ENCODE assay signal across 14 mouse cellular contexts in the genomic region with DNA sequence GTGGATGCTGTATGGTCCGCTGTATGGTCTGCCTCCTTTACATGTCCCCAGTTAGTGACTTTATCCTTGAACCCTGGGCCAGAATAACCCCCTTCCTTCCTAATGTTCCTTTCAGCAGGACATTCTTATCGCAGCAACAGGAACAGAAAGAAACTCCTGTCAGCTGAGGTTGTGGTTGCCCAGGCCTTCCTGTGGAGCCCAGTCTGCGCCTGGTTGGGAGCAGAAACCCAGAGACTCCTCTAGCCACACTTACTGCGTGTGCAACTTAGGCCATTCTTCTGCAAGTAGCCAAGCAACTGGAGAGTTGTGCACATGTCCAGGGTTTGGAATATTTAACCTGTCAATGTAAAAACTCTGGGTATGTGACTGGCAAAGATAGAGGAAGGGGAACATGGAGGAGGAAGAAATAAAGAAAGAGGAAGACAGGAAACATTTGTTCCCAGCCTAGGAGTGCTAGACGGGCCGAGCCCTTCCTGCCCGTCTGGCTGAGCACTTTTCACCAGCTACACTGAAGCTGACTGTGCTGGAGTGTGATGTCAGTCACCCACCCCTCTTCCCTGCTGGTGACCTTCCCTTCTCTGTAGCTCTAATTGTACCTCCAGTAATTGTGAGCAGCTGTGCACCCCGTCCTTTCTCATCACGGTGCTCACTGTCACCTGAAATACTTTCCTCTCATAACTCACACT.
A peak's percentile ranks its signal among the peaks of the same experiment; 100 is the strongest.
DNase-seq lines count a peak whose midpoint lies in the region; ATAC-seq and TF ChIP-seq lines count a peak whose summit lies in the region.
"Had no signal": no experiment of that assay in that cellular context is flagged by ENCODE, and none has a peak within 500 bp of the region (broad histone marks: within the 10 kb centered on the region; RNA-seq: fewer than 3 reads in every experiment).

No protein-coding gene starts in this region.

- no peak for ATAC-seq in hindbrain, postnatal 0 days
- peak; percentile 17; the same call in 1 of the 2 replicates for ATAC-seq in hindbrain, embryonic 14.5 days (ENCODE audit: low FRiP score)

- H3K27me3 ChIP-seq in hindbrain, embryonic 10.5 days (ENCODE audit: insufficient read depth, poor library complexity, severe bottlenecking) = no peaks in the 10 kb centered on the region
- no peaks in the 10 kb centered on the region; the same call in 1 of the 2 replicates for H3K27me3 ChIP-seq in hindbrain, postnatal 0 days (ENCODE audit: insufficient read depth, low read length)
- H3K27me3 ChIP-seq in hindbrain, embryonic 14.5 days (ENCODE audit: control insufficient read depth, insufficient read depth, low read length) = no peaks in the 10 kb centered on the region
- no peaks in the 10 kb centered on the region for H3K27me3 ChIP-seq in cerebellum, adult 2 months (ENCODE audit: control insufficient read depth, insufficient read depth, low read length)
- H3K27me3 ChIP-seq: hindbrain, embryonic 15.5 days had no signal

- H3K4me3 ChIP-seq in hindbrain, embryonic 10.5 days = no peak overlapping the region
- H3K4me3 ChIP-seq in hindbrain, postnatal 0 days (ENCODE audit: low read length) = no peak overlapping the region
- H3K4me3 ChIP-seq in hindbrain, embryonic 14.5 days (replicated peaks; ENCODE audit: low read length) = no peak overlapping the region
- no peak overlapping the region for H3K4me3 ChIP-seq in cerebellum, adult 2 months (replicated peaks; ENCODE audit: insufficient read depth, low read depth, low read length)
- H3K4me3 ChIP-seq: hindbrain, embryonic 15.5 days; myocyte had no signal

- H3K36me3 ChIP-seq in hindbrain, embryonic 10.5 days = no peaks in the 10 kb centered on the region
- H3K36me3 ChIP-seq in hindbrain, postnatal 0 days (ENCODE audit: insufficient read depth, low read length) = no peaks in the 10 kb centered on the region
- H3K36me3 ChIP-seq in hindbrain, embryonic 14.5 days (replicated peaks; ENCODE audit: control insufficient read depth, insufficient read depth) = no peaks in the 10 kb centered on the region
- H3K36me3 ChIP-seq: hindbrain, embryonic 15.5 days had no signal

- H3K9me3 ChIP-seq in hindbrain, embryonic 10.5 days = no peaks in the 10 kb centered on the region
- no peaks in the 10 kb centered on the region for H3K9me3 ChIP-seq in hindbrain, postnatal 0 days (ENCODE audit: low read length)
- no peaks in the 10 kb centered on the region for H3K9me3 ChIP-seq in hindbrain, embryonic 14.5 days (ENCODE audit: control insufficient read depth, low read length)
- H3K9me3 ChIP-seq: hindbrain, embryonic 15.5 days had no signal

- DNase-seq in hindbrain, embryonic 10.5 days (ENCODE audit: low spot score) = no peak
- DNase-seq in hindbrain, postnatal 0 days (ENCODE audit: low spot score) = no peak
- DNase-seq in 416B (ENCODE audit: low read depth) = peak; percentile 87
- DNase-seq in brain, adult 2 months (ENCODE audit: low read depth, low spot score) = peak; percentile 42
- no peak for DNase-seq in hindbrain, embryonic 14.5 days (ENCODE audit: low spot score)
- DNase-seq in cerebellum, adult 2 months = no peak
- DNase-seq in kidney, postnatal 14 days = no peak
- DNase-seq: adrenal gland, postnatal 10 days; cerebellum, adult 9-10 months; lung, adult 18-20 months; right cerebral cortex, postnatal 14 days; thymus, adult 2 months had no signal

- peaks cover 12% of the 10 kb centered on the region for H3K4me1 ChIP-seq in hindbrain, embryonic 10.5 days (replicated peaks)
- H3K4me1 ChIP-seq in hindbrain, postnatal 0 days (ENCODE audit: insufficient read depth, low read length) = no peaks in the 10 kb centered on the region
- no peaks in the 10 kb centered on the region for H3K4me1 ChIP-seq in hindbrain, embryonic 14.5 days (replicated peaks; ENCODE audit: control insufficient read depth, insufficient read depth, low read length)
- no peaks in the 10 kb centered on the region for H3K4me1 ChIP-seq in cerebellum, adult 2 months (ENCODE audit: control insufficient read depth, insufficient read depth, low read length)
- H3K4me1 ChIP-seq: hindbrain, embryonic 15.5 days had no signal

- no peak for TF ChIP-seq CTCF in hindbrain, postnatal 0 days (IDR thresholded peaks at IDR 0.05; ENCODE audit: low read depth)
- TF ChIP-seq CTCF in cerebellum, adult 2 months (IDR thresholded peaks at IDR 0.05; ENCODE audit: borderline replicate concordance, insufficient read depth, low read depth, low read length) = no peak

- H3K27ac ChIP-seq in hindbrain, embryonic 10.5 days = peak overlapping the region; percentile 53; the same call in 1 of the 2 replicates
- no peak overlapping the region for H3K27ac ChIP-seq in hindbrain, postnatal 0 days
- H3K27ac ChIP-seq in hindbrain, embryonic 14.5 days = no peak overlapping the region
- H3K27ac ChIP-seq in cerebellum, adult 2 months (ENCODE audit: insufficient read depth, low read length) = no peak overlapping the region
- H3K27ac ChIP-seq: hindbrain, embryonic 15.5 days had no signal

- no peak for TF ChIP-seq POLR2A in cerebellum, adult 2 months (IDR thresholded peaks at IDR 0.05; ENCODE audit: borderline replicate concordance, insufficient read depth, low read length)

- H3K4me2 ChIP-seq in hindbrain, postnatal 0 days (ENCODE audit: low read depth, low read length) = no peak overlapping the region
- H3K4me2 ChIP-seq in hindbrain, embryonic 14.5 days (replicated peaks) = no peak overlapping the region
- H3K4me2 ChIP-seq: hindbrain, embryonic 15.5 days had no signal

- H3K9ac ChIP-seq in hindbrain, postnatal 0 days (replicated peaks; ENCODE audit: low read length) = no peak overlapping the region
- no peak overlapping the region for H3K9ac ChIP-seq in hindbrain, embryonic 14.5 days
- H3K9ac ChIP-seq: hindbrain, embryonic 15.5 days had no signal

- WGBS in hindbrain, embryonic 10.5 days = 62% methylated on average over 9 of the region's 9 CpGs
- WGBS in hindbrain, postnatal 0 days = 63% methylated on average over 9 of the region's 9 CpGs
- WGBS in hindbrain, embryonic 14.5 days = 69% methylated on average over 9 of the region's 9 CpGs
- WGBS in cerebellum, adult 2 months = 81% methylated on average over 9 of the region's 9 CpGs

Comparison
In these comparisons a context has a peak if more than half of its experiments do, and no peak if none do; other contexts are left out.
1. DNase-seq: peak in 416B (single experiment) and brain, adult 2 months (single experiment); none in hindbrain, embryonic 10.5 days (single experiment), hindbrain, postnatal 0 days (single experiment), hindbrain, embryonic 14.5 days (single experiment), cerebellum, adult 2 months (0 of 2) and kidney, postnatal 14 days (single experiment).